Mouse (Mus musculus) spleen, adult 2 months (tissue): ENCODE measurements around the gene Polr2a. TPM values are rescaled to one million over a fixed set of nuclear protein-coding genes. Genes with fewer than 3 reads are reported as not detected.

Experiments used
- DNase-seq, 2 experiments: peaks; one replicate each; pipeline versions ENCODE4 v3.0.0 to v3.0.0-alpha.2; 2012 to 2021; ENCODE audit warnings: low spot score in 2 of 2, low read depth in 1 of 2
- H3K27ac ChIP-seq: fragments of 200-500 bp; 2 replicates; pipeline ENCODE4 v1.5.1; 2012; ENCODE audit warnings: low read length, inconsistent platforms; ENCODE audit not compliant: insufficient read depth
- H3K27me3 ChIP-seq: fragments of 200-500 bp; 2 replicates; pipeline ENCODE4 v1.6.1; 2012; ENCODE audit warnings: mild to moderate bottlenecking, moderate library complexity, low read length, inconsistent platforms; ENCODE audit not compliant: control insufficient read depth, insufficient read depth
- H3K36me3 ChIP-seq: fragments of 200-500 bp; 2 replicates; pipeline ENCODE4 v1.6.1; 2012; ENCODE audit warnings: mild to moderate bottlenecking, low read length, inconsistent platforms; ENCODE audit not compliant: control insufficient read depth, insufficient read depth
- H3K4me1 ChIP-seq: fragments of 200-500 bp; 2 replicates; pipeline ENCODE4 v1.6.1; 2011; ENCODE audit warnings: inconsistent platforms; ENCODE audit not compliant: control insufficient read depth, insufficient read depth, insufficient read length
- H3K4me3 ChIP-seq: fragments of 200-500 bp; 2 replicates; pipeline ENCODE4 v1.5.1; 2011; ENCODE audit warnings: mild to moderate bottlenecking, inconsistent platforms; ENCODE audit not compliant: insufficient read depth, insufficient read length; ENCODE audit errors: extremely low read depth
- CTCF ChIP-seq: fragments of 200-500 bp; IDR thresholded peaks from 2 replicates; pipeline ENCODE4 v1.5.1; 2011; ENCODE audit warnings: mild to moderate bottlenecking, inconsistent platforms; ENCODE audit not compliant: insufficient read depth, insufficient read length, insufficient replicate concordance; ENCODE audit errors: extremely low read depth
- POLR2A ChIP-seq: fragments of 200-500 bp; IDR thresholded peaks from 2 replicates; pipeline ENCODE4 v1.6.1; 2011; ENCODE audit warnings: low read depth, low read length, inconsistent platforms
- WGBS: fragments of 180-500 bp; shearing (Covaris S2); methylation state at CpG from one replicate; pipeline ENCODE4 v1.1.7; 2018; 5-methylcytosine and 5-hydroxymethylcytosine counted together
- polyA plus RNA-seq: library from polyadenylated mRNA; depleted of rRNA; stranded (reverse); fragments of >200 nt; gene quantifications from 2 replicates; pipeline ENCODE4 v1.2.3, GENCODE M21; 2012

Polr2a gene
- polyA plus RNA-seq, 1 experiment: 45.4 TPM

DNA sequence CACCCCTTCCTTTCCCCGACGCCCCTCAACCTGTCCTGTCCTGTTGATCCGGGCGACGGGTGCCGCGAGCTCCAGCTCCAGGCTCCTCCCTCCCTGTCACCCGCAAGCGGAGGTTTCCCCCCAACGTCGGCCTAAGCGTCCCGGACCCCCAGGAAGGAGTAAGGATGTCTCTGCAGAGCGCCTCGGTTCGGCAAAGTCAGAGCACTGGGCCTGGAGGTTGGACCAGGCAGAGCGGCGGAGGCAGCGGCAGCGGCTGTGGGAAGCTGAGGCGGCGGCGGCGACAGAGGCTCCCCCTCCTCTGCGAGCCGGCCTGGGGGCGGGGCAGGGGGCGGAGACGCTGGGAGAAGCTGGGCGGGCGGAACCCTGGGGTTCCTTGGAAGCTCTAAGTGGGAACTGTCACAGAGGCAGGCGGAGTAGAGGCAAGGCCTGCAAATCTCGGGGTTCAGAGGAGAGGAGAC, 44.2 kb upstream of the Polr2a start:
- no peaks in the 10 kb centered on the region for H3K36me3 ChIP-seq
- 2% methylated on average over 33 of the region's 33 CpGs for WGBS
- H3K27ac ChIP-seq: peak overlapping the region; percentile 32; the same call in 1 of the 2 replicates
- DNase-seq: peak in 1 of 2 experiments; percentile 56
- TF ChIP-seq CTCF (no peak), POLR2A (no peak)
- peak overlapping the region; percentile 56; the same call in 1 of the 2 replicates for H3K4me3 ChIP-seq
- peaks cover 38% of the 10 kb centered on the region for H3K4me1 ChIP-seq
- H3K27me3 ChIP-seq: peaks cover 28% of the 10 kb centered on the region

DNA sequence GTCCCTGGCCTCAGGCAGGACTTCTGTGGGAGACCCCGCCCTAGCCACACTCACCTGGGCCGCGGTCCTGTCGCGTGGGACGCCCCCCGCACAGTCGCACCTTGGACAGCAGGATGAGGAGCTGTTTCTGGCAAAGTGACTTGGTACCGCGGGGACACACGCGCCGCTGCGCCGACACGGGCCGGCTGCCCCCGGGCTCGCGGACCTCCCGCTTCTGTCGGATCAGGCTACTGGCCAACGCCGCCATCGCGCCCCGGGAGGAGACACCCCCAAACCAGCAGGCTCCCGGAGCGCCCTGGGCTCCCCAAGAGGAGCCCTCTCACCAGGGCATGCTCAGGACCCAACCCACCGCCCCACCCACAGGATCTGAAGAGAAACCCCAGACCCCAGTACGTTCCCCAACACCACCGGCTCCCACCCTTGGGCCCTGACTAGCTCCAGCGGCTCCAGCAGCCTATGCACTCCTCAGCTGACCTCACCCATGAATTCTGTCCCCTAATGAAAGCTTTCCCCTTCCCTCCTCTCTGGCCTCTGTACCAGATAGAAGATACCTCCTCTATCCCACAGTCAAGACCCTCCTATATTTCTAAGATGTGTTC, 43.0 kb upstream of the Polr2a start, which contains the start of gene Fgf11:
Gene Fgf11 (minus strand): TSS at position 479 of the 599 bp plus-strand sequence.
- TF ChIP-seq POLR2A: no peak
- no peak for TF ChIP-seq CTCF
- peaks cover 38% of the 10 kb centered on the region for H3K4me1 ChIP-seq
- H3K36me3 ChIP-seq: no peaks in the 10 kb centered on the region
- WGBS: 8% methylated on average over 33 of the region's 33 CpGs
- H3K4me3 ChIP-seq: peak within 1 kb of the TSS; percentile 56; the same call in 1 of the 2 replicates
- H3K27me3 ChIP-seq: peaks cover 28% of the 10 kb centered on the region
- no peak for DNase-seq
- peak within 1 kb of the TSS; percentile 32; the same call in 1 of the 2 replicates for H3K27ac ChIP-seq

DNA sequence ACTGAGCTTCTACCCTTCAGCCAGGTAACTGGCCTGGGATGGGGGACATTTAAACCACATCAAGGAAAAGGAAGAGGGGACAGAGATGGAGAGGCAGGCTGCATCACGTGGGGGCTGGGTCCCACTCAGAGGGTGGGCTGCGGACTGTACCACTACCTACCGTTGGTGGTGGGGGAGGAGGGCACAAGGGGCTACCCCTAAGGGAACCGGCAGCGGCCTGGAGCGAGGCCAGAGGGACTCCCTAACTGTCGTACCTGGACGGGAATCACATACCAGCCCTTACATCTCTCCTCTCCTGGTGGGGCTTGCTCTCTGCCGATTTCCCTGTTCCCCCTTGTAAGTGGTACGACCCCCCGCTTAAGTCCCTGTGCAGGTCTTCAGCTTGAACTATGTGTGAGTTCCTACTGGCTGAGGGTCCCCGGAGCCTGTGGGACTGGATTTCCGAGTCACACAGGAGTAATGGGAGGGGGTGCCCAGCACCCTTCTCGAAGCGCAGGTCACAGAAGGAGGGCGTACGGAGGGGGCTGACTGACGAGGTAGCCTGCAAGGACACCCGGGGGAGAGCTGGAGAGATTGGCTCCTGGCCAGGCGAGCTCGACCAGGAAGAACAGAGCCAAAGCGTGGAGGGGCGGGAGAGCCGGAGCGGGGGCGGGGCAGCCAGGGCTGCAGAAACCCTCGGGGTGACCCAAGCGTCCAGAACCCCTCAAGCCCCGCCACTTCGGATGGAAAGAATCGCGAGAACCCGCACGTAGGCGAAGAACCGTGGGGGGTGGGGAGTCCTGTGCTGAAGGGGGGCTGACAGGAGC, 42.2 kb upstream of the Polr2a start:
- H3K27me3 ChIP-seq: peaks cover 28% of the 10 kb centered on the region
- peaks cover 38% of the 10 kb centered on the region for H3K4me1 ChIP-seq
- TF ChIP-seq POLR2A (no peak), CTCF (no peak)
- H3K36me3 ChIP-seq: no peaks in the 10 kb centered on the region
- 2% methylated on average over 36 of the region's 36 CpGs for WGBS
- H3K4me3 ChIP-seq: no peak overlapping the region; the same call in 1 of the 2 replicates
- no peak overlapping the region for H3K27ac ChIP-seq
- DNase-seq: no peak

- Histone ChIP-seq H3K4me3 (peak overlapping the region; percentile 10; the same call in 1 of the 2 replicates), H3K27me3 (peaks cover 28% of the 10 kb centered on the region), H3K36me3 (no peaks in the 10 kb centered on the region), H3K4me1 (peaks cover 38% of the 10 kb centered on the region), H3K27ac (no peak overlapping the region)
- TF ChIP-seq CTCF (no peak), POLR2A (no peak)
- no peak for DNase-seq
- WGBS: 4% methylated on average over 11 of the region's 11 CpGs
Observed at GRCm38 (mm10) chr11:69800138-69800391, 41.6 kb upstream of the Polr2a start.

- peak overlapping the region; percentile 10; the same call in 1 of the 2 replicates for H3K4me3 ChIP-seq
- H3K4me1 ChIP-seq: peaks cover 38% of the 10 kb centered on the region
- peak; percentile 45 to 62 for DNase-seq
- no peak overlapping the region for H3K27ac ChIP-seq
- H3K36me3 ChIP-seq: no peaks in the 10 kb centered on the region
- WGBS: 24% methylated on average over 12 of the region's 12 CpGs
- TF ChIP-seq POLR2A (no peak), CTCF (no peak)
- H3K27me3 ChIP-seq: peaks cover 28% of the 10 kb centered on the region
Observed at GRCm38 (mm10) chr11:69799394-69800137, 41.1 kb upstream of the Polr2a start.

DNA sequence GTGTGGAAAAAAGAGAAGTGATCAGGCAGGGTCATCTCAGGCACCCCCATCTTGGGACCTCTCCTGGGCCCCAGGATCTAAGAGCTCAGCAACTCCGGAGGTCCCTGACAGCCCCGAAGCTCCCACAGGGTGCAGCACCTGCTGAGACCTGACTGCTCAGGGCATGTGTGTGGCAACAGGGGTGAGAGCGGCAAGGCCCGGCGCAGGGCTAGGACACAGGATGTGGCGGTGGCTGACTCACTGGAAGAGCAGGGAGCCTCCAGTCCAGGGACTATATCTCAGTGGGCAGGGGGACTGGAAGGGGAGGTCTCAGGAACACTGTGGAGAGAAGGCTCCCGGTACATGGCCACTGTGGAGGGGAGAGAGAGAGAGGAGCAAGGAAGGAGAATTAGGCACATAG, 39.5 kb upstream of the Polr2a start:
- H3K4me3 ChIP-seq: no peak overlapping the region
- H3K36me3 ChIP-seq: no peaks in the 10 kb centered on the region
- DNase-seq: no peak
- H3K27me3 ChIP-seq: peaks cover 19% of the 10 kb centered on the region
- peaks cover 27% of the 10 kb centered on the region for H3K4me1 ChIP-seq
- no peak overlapping the region for H3K27ac ChIP-seq
- TF ChIP-seq POLR2A (no peak), CTCF (no peak)
- 91% methylated on average over 7 of the region's 7 CpGs for WGBS
